Mouse (Mus musculus) left cerebral cortex, postnatal 14 days (tissue): Measurements from ENCODE around the gene Ngdn. TPM values are rescaled to one million over a fixed set of nuclear protein-coding genes. Genes with fewer than 3 reads are reported as not detected.
"Not testable (repeated sequence)": the region's sequence is repeated elsewhere in the genome, so short reads cannot be mapped to it uniquely, and the experiment has no call there.

Experiments used
- DNase-seq, 2 experiments: peaks; one replicate each; pipeline ENCODE4 v3.0.0; 2021 to 2022; ENCODE audit warnings: low spot score in 2 of 2, mixed read lengths in 1 of 2
- intact Hi-C: fragments of 180-260 bp; cut with DNase I; formaldehyde crosslinking; loops from one replicate; pipeline ENCODE4 v1.15.1; 2025
- total RNA-seq, 2 experiments: library from RNA; stranded (reverse); gene quantifications; 2 replicates each; pipeline ENCODE4 v1.2.3; 2021

The Ngdn gene
- total RNA-seq, 2 experiments from 2014 or later, result 20.2 to 21.6 TPM

- no peak for DNase-seq
Observed at GRCm38 (mm10) chr14:55020394-55020793, 5.1 kb downstream of the Ngdn start.

GRCm38 (mm10) chr14:55023011-55023410 is 7.8 kb downstream of the Ngdn start:
- intact Hi-C loops, result no loop called here

More at GRCm38 (mm10) chr14:55020394-55020793, 5.1 kb downstream of the Ngdn start:
- intact Hi-C loops, result no loop called here

GRCm38 (mm10) chr14:55024236-55024635 is 9.0 kb downstream of the Ngdn start:
- DNase-seq, result peak; percentile 63 to 67
- intact Hi-C loops, result loop anchor here (2.0 kb wide), 2 partner anchors 55 to 77 kb away; no protein-coding TSS in a partner anchor

More at GRCm38 (mm10) chr14:55023011-55023410, 7.8 kb downstream of the Ngdn start:
- no peak for DNase-seq

GRCm38 (mm10) chr14:55025527-55025926 is 10.3 kb downstream of the Ngdn start:
- intact Hi-C loops, result loop anchor here (2.0 to 5.0 kb wide), 3 partner anchors 37 to 75 kb away; no protein-coding TSS in a partner anchor
- no peak for DNase-seq

- intact Hi-C loops, result loop anchor here (5.0 kb wide), 1 partner anchor 35 kb away; no protein-coding TSS in a partner anchor
- DNase-seq, result no peak
Observed at GRCm38 (mm10) chr14:55027251-55027650, 12.0 kb downstream of the Ngdn start.

- peak in 1 of 2 experiments; percentile 9 for DNase-seq
- intact Hi-C loops, result loop anchor here (5.0 kb wide), 1 partner anchor 35 kb away; no protein-coding TSS in a partner anchor
Observed at GRCm38 (mm10) chr14:55027653-55028052, 12.4 kb downstream of the Ngdn start.

- no peak for DNase-seq
- intact Hi-C loops, result loop anchor here (5.0 kb wide), 1 partner anchor 34 kb away; no protein-coding TSS in a partner anchor
Observed at GRCm38 (mm10) chr14:55028333-55028835, 13.1 kb downstream of the Ngdn start.

- no peak for DNase-seq
- intact Hi-C loops, result loop anchor here (5.0 kb wide), 1 partner anchor 33 kb away; no protein-coding TSS in a partner anchor
Observed at GRCm38 (mm10) chr14:55029034-55029698, 13.9 kb downstream of the Ngdn start.

- intact Hi-C loops, result no loop called here
- DNase-seq, result no peak
Observed at GRCm38 (mm10) chr14:55032695-55033225, 17.5 kb downstream of the Ngdn start.

- DNase-seq, intact Hi-C loops: not testable (repeated sequence)
Observed at GRCm38 (mm10) chr14:55043694-55044093, 28.4 kb downstream of the Ngdn start.

- intact Hi-C loops, result no loop called here
- no peak for DNase-seq
Observed at GRCm38 (mm10) chr14:55047971-55048531, 32.8 kb downstream of the Ngdn start.

- intact Hi-C loops, result no loop called here
- peak; percentile 82 to 84 for DNase-seq
Observed at GRCm38 (mm10) chr14:55052496-55052895, 37.2 kb downstream of the Ngdn start.

- intact Hi-C loops, result no loop called here
- no peak for DNase-seq
Observed at GRCm38 (mm10) chr14:55053050-55053449, 37.8 kb downstream of the Ngdn start.

- peak; percentile 74 to 86 for DNase-seq
- intact Hi-C loops, result no loop called here
Observed at GRCm38 (mm10) chr14:55053708-55054190, 38.5 kb downstream of the Ngdn start.

GRCm38 (mm10) chr14:55054191-55054749 is 39.0 kb downstream of the Ngdn start:
- peak in 1 of 2 experiments; percentile 69 for DNase-seq
- intact Hi-C loops, result no loop called here

- intact Hi-C loops, result no loop called here
- peak; percentile 90 to 96 for DNase-seq
Observed at GRCm38 (mm10) chr14:55055167-55055834, 40.0 kb downstream of the Ngdn start.

- intact Hi-C loops, result no loop called here
- DNase-seq, result no peak
Observed at GRCm38 (mm10) chr14:55059009-55059408, 43.8 kb downstream of the Ngdn start.

GRCm38 (mm10) chr14:55059931-55060330 is 44.7 kb downstream of the Ngdn start:
- no peak for DNase-seq
- intact Hi-C loops, result loop anchor here (5.0 kb wide), 1 partner anchor 33 kb away; no protein-coding TSS in a partner anchor

- no peak for DNase-seq
- intact Hi-C loops, result loop anchor here (5.0 kb wide), 1 partner anchor 35 kb away; no protein-coding TSS in a partner anchor
Observed at GRCm38 (mm10) chr14:55061845-55062244, 46.6 kb downstream of the Ngdn start.
